Mouse (Mus musculus): Measurements from ENCODE around the gene Slamf8.
A peak's percentile ranks its signal among the peaks of the same experiment; 100 is the strongest.

Slamf8 gene

GRCm38 (mm10) chr1:172590385-172590784, at the start of gene Slamf8:
Gene Slamf8 (minus strand): TSS chr1:172590568.
- DNase-seq (ENCODE audit: low spot score): peak; percentile 3

GRCm38 (mm10) chr1:172638781-172639180, 48.4 kb upstream of the Slamf8 start:
- DNase-seq (ENCODE audit: low spot score): no peak

GRCm38 (mm10) chr1:172637801-172638200, 47.4 kb upstream of the Slamf8 start:
- no peak for DNase-seq (ENCODE audit: low spot score)

- DNase-seq (ENCODE audit: low spot score): no peak
Measured at GRCm38 (mm10) chr1:172636266-172636665, 45.9 kb upstream of the Slamf8 start.

GRCm38 (mm10) chr1:172635258-172635657, 44.9 kb upstream of the Slamf8 start:
- peak; percentile 69 for DNase-seq (ENCODE audit: low spot score)

GRCm38 (mm10) chr1:172634136-172634535, 43.8 kb upstream of the Slamf8 start:
- DNase-seq (ENCODE audit: low spot score): no peak

GRCm38 (mm10) chr1:172632451-172633326, 42.3 kb upstream of the Slamf8 start, which contains the start of gene Dusp23:
Gene Dusp23 (minus strand): TSS chr1:172632962.
- peak; percentile 98 for DNase-seq (ENCODE audit: low spot score)

- no peak for DNase-seq (ENCODE audit: low spot score)
Measured at GRCm38 (mm10) chr1:172631721-172632120, 41.4 kb upstream of the Slamf8 start.

GRCm38 (mm10) chr1:172629831-172630230, 39.5 kb upstream of the Slamf8 start:
- DNase-seq (ENCODE audit: low spot score): no peak

GRCm38 (mm10) chr1:172626306-172626705, 35.9 kb upstream of the Slamf8 start:
- no peak for DNase-seq (ENCODE audit: low spot score)

- no peak for DNase-seq (ENCODE audit: low spot score)
Measured at GRCm38 (mm10) chr1:172624081-172624480, 33.7 kb upstream of the Slamf8 start.

GRCm38 (mm10) chr1:172623599-172623998, 33.2 kb upstream of the Slamf8 start:
- DNase-seq (ENCODE audit: low spot score): no peak

GRCm38 (mm10) chr1:172619235-172619634, 28.9 kb upstream of the Slamf8 start:
- peak; percentile 68 for DNase-seq (ENCODE audit: low spot score)

- no peak for DNase-seq (ENCODE audit: low spot score)
Measured at GRCm38 (mm10) chr1:172618141-172618540, 27.8 kb upstream of the Slamf8 start.

- no peak for DNase-seq (ENCODE audit: low spot score)
Measured at GRCm38 (mm10) chr1:172617365-172618076, 27.2 kb upstream of the Slamf8 start.

GRCm38 (mm10) chr1:172616537-172617300, 26.4 kb upstream of the Slamf8 start:
- no peak for DNase-seq (ENCODE audit: low spot score)

- DNase-seq (ENCODE audit: low spot score): no peak
Measured at GRCm38 (mm10) chr1:172615412-172615811, 25.0 kb upstream of the Slamf8 start.

GRCm38 (mm10) chr1:172614654-172615053, 24.3 kb upstream of the Slamf8 start:
- DNase-seq (ENCODE audit: low spot score): no peak

- DNase-seq (ENCODE audit: low spot score): no peak
Measured at GRCm38 (mm10) chr1:172612745-172613144, 22.4 kb upstream of the Slamf8 start.

GRCm38 (mm10) chr1:172611304-172611703, 20.9 kb upstream of the Slamf8 start:
- DNase-seq (ENCODE audit: low spot score): no peak

- no peak for DNase-seq (ENCODE audit: low spot score)
Measured at GRCm38 (mm10) chr1:172602326-172602725, 12.0 kb upstream of the Slamf8 start, which contains the start of gene Fcrl6. Gene Fcrl6 (minus strand): TSS chr1:172602551.

- DNase-seq (ENCODE audit: low spot score): peak; percentile 23
Measured at GRCm38 (mm10) chr1:172594495-172594894, 4.1 kb upstream of the Slamf8 start.
